Mouse (Mus musculus) gastrocnemius, postnatal 36 days (tissue): ENCODE measurements around the gene Stat6. TPM values are rescaled to one million over a fixed set of nuclear protein-coding genes. Genes with fewer than 3 reads are reported as not detected.

ENCODE experiments used
- DNase-seq, 2 experiments: peaks; one replicate each; pipeline ENCODE4 v3.0.0; 2022
- intact Hi-C: fragments of 180-260 bp; cut with DNase I; formaldehyde crosslinking; loops from one replicate; pipeline ENCODE4 v1.15.1; 2025
- long read RNA-seq, 2 experiments: library from polyadenylated mRNA; stranded (forward); transcript quantifications; one replicate each; pipeline ENCODE4 v2.0.0; 2021
- total RNA-seq, 2 experiments: library from RNA; stranded (reverse); gene quantifications; 2 replicates each; pipeline ENCODE4 v1.2.3; 2021

Gene Stat6
- 10 to 100 TPM; 15.4 to 15.5 TPM for total RNA-seq
- long read RNA-seq, experiment 1, partial matches to known transcripts: 3 of 8 reads
- long read RNA-seq, experiment 1, other reads (novel, unspliced or antisense): 2 of 8 reads
- long read RNA-seq, experiment 2, partial matches to known transcripts: 2 of 7 reads
- long read RNA-seq, experiment 2, other reads (novel, unspliced or antisense): 2 of 7 reads

DNA sequence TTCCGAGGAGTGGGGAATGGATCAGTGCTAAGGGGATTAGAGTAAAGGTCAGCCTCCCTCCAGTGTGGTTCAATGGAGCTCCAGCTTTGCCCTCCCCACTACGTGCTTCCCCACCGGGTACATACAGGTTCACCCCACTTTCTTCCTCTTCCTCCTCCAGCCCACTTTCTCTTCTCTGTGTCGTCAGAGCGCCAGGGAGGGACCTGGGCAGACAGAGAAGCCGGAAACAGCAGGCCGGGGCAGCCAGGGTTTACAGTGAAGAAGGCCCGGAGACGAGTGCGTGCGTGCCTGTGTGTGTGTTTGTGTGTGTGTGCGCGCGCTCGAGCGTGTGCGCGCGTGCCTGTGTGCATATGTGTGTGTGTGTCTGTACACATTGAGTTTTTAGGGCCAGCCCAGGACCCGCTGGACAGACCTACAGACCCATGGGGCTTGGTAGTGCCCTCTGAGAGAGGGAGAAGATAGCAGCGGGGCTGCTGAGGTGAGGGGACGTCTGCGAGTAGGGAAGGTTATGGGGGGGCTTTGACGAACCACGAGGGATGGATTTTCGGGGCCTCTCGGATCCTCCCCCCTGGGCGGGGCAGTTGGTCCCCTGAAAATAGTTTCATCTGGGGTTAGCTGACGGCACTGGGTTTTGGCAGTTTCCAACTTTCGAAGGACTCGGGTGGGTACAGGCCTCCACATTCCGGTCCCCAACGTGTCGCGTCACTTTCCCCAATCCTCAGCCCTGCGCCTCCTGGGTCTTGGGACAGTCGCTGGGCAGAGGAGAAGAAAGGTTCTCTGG is at the start of gene Stat6:
TSS of gene Stat6 (plus strand) at position 215 of the 781 bp plus-strand sequence.
- peak; percentile 71 for DNase-seq
- intact Hi-C loops: loop anchor here (2.0 to 10.0 kb wide), 4 partner anchors 20 to 294 kb away; partner anchors contain the start of gene Zbtb39

DNA sequence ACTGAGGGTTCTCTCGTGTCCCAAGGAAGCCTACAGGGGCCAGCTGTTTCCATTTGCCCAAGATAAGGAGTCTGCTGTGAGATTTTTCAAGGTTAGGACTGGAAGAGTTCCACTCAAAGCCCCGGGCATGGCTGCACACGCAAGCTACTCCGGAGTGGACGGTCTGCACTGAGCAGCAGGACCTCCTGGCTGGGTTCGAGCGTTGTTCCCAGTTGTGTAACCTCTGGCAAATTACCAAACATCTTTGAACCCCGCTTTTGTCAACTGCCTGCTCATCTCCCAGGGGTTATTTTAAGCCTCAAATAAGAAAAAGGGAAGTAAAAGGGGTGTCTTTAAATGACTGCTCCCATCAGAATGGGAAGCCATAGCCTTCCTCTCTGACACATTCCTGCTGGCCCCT is 48.4 kb upstream of the Stat6 start:
- intact Hi-C loops: no loop called here
- no peak for DNase-seq

DNA sequence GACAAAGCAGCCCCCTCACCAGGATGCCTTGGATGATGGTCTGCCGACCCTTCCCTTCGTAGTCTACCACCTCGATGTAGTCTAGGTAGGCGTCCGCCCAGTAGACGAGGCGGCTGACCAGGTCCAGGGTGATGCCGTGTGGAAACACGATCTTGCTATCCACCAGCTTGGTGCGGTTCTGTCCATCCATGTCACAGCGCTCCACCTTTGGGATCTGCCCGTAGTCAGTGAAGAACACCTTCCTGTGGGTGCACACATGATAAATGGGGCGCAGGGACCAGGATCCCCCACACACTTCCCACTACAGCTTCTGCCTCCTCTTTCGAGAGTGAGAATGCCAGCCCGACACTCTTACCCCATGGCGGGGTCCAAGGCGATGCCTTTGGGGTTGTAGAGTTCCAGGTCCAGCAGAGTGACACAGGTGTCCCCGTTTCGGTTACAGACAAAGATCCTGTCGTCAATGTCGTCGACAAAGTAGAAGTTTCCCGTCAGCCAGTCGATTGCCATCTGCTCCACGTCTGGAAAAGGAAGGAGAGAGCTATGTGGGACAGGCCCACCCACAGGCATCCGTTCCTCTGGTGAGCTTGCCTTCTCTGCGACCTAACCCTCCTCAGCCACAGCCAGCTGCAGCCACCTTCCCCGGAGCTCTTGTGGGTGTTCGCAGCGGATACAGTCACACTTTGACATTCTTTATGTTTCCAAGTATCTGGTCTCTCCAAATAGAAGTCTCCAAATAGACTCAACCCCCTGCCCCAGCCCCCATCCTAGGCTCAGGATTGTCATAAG is 47.7 kb upstream of the Stat6 start:
- DNase-seq: no peak
- intact Hi-C loops: no loop called here

DNA sequence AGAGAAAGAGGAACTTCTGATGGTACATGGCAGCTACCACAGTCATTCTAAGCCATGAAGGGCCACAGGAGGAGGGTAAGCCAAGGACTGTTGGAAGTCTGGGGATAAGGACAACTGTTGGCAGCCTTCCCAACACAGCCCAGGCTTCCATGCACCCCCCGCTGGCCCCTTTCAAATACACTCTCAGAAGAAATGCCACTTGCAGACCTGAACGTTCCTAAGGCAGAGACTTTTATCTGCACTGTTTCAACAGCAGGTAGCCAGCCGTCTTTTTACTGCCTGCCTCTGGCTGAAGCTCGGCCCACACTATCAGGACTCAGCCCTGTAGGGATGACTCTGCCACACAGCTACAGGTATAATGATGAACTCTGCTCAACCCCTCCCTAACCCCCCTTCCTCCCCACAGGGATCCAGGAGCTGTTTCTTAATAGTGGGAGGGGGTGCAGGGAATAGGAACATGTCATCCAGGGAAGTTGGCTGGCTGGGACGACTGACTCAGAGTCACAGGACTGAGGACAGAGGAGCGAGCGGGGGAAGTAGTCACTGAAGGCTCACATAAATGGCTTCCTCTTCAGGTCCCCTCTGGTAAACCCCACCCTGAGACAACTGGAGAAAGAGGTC is 46.4 kb upstream of the Stat6 start:
- intact Hi-C loops: no loop called here
- no peak for DNase-seq

DNA sequence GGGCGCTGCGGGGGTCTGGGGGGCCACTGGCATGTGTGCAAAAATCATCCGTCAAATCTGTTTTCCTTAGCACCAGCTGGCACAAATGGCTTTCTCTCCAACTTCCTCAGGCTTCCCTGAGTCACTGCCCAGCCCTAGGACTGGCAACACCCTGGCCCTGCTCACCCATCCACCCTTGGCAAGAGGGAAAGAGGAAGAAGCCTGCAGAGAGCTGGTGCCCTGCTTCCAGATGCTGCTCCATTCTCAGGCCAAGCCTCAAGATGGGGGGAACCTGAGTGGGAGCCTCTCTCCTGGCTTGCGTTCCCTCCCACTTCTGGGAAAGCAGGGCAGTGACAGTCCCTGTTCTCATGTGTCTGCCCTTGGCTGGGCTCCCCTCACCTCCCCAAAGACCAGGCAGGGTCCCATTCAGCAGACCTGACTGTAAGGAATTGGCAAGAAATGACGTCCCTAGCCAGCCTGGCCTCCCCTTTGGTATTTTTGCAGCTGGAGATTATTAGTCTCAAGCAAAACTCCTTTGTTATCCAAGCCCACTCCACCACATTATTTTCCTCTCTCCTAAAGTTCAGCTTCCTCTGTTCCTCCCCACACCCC is 45.4 kb upstream of the Stat6 start:
- intact Hi-C loops: no loop called here
- DNase-seq: peak in 1 of 2 experiments; percentile 40

DNA sequence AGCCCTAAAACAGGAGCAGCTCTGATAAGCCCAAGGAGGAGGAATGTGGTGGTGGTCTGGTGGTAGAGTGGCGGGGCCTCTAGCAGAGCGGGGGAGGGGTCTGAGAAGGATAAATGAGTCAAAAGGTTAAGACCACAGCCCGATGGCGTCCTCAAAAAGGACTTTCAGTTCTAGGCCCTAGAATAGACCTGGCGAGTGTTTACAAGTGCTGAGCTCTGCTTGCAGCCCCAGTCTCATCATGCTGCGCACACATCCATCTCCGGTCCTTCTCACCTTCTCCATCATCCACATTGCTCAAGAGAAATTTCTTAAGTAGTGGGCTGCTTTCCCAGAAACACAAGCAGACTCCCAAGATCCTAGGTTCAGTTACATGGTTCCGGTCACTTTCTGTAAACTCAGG is 44.2 kb upstream of the Stat6 start:
- intact Hi-C loops: no loop called here

DNA sequence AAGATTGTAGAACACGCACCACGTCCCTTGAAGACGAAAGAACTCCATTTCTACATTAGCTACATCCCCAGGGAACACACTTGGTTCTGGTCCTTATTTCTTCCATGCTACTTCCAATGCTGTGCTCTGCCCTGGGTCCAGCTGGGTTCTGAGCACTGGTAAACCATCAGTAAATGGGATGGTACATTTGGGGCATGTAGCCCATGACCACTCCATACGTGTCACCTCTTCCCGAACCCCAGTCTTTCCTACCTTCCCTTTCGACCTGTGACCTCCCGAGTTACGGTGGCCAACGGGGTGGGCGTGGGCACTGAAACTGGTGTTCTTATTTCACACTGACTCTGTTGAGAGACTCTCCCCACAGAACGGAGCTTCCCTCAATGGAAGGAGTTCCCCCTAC is 43.5 kb upstream of the Stat6 start:
- intact Hi-C loops: no loop called here
- DNase-seq: peak in 1 of 2 experiments; percentile 17

More for the DNA sequence above, 44.2 kb upstream of the Stat6 start:
- DNase-seq: no peak

DNA sequence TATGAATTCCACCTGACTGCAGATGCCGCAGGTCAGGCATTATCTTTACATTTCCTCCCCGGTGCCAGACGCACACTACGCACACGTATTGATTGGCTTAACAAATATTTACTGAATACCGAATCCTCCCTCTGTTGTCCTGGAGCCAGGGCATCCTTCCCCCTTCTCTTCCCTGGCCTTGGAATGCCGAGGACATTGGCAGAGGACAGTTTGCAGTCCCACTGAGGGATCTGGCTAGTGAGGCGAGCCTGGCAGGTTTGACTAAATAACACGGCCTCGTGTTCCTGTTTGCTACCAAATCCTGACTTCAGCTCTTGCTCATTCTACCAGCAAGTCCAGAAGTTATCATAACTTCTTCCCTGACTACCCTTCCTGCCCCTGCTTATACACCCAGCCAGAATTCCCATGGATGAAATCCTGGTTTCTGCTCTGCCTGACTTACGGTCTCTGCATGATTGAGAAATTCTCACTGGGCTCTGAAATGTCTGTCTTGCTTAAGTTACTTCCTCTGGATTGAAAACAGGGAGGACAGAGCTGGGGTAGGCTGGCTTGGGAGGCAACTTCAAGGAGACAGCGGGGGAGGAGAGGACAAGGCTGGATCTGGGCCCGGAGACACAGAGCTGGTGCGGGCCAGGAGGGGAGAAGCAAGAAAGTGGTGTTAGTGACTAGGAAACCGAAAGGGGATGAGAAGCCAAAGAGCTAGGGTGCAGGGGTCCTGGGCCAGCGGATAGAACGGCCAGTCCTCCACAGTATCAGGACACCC is 42.8 kb upstream of the Stat6 start:
- peak; percentile 60 to 79 for DNase-seq
- intact Hi-C loops: no loop called here

DNA sequence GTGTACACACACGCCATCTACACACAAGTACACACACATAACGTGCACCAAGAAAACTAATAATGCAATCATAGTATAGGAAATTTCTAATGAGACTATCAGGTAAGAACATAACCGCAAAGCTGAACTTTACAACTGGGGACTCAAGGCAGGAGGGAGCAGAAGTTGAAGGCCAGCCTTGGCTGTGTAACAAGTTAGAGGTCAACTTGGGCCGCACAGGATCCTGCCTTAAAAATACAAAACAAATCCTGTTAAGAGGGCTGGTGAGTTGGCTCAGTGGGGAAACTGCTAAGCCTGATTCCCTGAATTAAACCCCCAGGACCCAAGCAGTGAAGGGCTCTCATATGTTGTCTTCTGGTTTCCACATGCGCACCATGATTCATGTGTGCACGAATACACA is 40.6 kb upstream of the Stat6 start:
- intact Hi-C loops: no loop called here
- no peak for DNase-seq

DNA sequence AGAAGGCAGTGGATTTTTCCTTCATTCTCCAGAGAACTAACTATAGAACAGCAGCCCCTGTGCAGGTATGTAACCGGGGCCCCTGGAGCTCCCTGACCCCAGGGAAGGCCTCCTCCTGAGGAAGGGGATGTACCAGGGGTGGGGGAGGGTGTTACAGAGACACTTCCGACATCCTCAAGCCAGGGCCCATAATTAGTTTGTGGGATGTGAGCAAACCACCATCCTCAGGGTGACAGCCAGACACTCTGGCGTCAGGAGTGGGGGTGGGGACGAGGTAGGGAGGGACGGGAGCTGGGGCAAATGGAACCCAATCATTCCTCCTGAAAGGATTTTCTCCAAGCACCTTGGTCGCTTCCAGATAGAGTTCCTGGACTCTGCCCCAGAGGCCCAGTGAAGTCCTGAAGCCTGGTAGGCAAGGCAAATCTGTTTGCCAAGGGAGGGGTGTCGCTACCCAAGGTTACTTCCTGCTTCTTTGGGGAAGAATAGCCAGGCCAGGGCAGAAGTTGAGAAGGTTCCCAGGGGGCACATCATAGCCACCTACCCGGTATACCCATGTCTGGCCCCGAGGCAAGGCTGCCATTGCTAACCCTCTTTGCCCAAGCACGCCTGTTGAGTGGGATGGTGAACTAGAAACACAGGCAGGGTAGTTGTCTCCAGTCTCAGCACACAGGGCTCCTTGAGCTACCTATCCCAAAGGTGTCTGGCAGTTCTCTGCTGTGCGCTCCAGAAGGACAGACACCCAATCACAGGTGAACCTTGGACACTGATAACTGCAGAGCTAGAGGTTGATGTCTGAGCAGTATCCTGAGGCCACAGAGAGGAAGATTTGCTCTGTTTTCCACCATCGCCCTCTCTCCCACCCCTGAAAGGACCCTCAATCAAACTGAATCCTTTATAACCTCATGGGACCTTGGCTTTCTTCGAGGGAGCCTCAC is 39.1 kb upstream of the Stat6 start:
- intact Hi-C loops: no loop called here
- DNase-seq: no peak

DNA sequence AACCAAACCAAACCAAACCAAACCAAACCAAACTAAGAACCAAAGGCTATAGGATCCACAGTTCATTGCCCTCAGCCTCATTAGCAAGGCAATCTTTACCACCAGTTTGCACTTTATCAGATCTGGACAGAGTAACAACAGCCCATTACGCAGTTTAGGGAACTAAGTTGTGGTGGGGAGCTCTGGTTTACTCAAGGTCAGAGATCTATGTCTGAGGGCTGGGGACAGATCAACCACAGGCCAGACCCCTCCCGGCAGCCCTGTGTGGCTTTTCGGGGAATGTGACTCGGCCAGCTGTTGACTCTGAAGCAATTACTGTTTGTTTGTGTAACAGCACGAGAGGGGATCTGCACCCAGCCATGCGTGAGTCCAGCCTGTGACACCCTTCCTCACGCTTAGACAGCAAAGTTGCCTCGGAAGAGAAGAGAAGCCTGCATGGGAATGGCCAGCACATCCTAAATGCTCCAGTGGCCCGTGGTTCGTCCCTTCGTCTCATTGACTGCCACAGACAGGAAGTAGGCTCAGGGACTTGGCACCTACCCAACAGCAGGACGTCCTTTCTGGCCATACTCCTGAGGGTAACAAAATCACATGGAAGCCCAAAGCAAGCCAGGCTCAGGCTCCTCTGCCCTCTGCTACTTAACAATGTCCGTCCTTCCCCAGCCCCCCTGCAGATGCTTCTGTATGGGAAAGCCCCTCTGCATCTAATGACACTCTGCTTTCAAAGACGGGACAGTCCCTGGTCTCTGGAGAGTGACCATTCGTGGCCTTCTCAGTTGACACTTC is 38.1 kb upstream of the Stat6 start:
- intact Hi-C loops: no loop called here
- DNase-seq: peak in 1 of 2 experiments; percentile 62

DNA sequence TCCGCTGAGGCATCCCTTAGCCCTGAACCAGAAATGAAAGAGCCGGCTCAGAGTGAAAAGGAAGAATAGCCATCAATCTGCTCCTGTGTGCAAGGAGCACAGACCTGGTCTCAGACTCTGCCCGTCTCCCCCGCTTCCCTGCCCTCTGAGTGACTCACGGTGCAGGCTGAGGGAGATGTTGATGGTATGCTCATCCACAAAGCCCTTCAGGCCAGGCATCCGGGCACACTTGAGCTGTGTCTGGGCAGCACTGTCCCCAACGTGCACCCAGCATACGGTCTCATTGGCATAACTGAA is 37.6 kb upstream of the Stat6 start:
- intact Hi-C loops: no loop called here
- DNase-seq: no peak

DNA sequence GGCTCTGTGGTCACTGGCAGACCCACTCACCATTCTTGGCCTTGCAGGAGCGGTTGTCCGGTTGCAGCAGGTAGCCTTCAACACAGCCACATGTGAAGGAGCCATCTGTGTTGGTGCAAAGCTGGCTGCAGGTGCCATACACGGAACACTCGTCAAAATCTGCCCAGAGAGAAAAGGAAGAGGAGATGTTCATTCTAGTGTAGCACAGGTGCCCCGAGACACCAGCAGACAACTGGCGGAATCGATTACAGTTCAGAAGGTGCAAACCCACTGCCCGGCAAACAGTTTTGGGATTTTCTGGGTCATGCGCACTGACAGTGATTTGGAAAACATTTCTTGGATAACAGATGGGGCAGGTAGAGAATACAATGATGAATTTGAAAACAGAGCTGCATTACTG is 37.0 kb upstream of the Stat6 start:
- no peak for DNase-seq
- intact Hi-C loops: no loop called here

DNA sequence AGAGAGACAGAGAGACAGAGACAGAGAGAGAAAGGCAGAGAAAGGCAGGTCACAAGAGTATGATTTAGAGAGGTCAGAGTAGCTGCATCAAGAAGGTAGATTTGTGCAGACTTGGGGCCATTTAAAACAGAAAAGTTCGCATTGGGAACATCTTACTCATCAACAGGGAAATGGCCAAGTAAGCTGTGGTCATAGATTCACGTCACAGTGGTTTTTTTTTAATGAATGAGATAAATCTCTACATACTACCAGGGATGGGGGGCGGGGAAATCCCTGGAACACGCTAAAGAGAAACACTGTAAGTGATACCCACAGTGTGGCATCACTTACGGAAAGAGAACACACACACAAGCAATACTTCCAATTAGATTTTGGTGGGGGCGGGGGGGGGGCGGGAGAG is 35.7 kb upstream of the Stat6 start:
- intact Hi-C loops: no loop called here

DNA sequence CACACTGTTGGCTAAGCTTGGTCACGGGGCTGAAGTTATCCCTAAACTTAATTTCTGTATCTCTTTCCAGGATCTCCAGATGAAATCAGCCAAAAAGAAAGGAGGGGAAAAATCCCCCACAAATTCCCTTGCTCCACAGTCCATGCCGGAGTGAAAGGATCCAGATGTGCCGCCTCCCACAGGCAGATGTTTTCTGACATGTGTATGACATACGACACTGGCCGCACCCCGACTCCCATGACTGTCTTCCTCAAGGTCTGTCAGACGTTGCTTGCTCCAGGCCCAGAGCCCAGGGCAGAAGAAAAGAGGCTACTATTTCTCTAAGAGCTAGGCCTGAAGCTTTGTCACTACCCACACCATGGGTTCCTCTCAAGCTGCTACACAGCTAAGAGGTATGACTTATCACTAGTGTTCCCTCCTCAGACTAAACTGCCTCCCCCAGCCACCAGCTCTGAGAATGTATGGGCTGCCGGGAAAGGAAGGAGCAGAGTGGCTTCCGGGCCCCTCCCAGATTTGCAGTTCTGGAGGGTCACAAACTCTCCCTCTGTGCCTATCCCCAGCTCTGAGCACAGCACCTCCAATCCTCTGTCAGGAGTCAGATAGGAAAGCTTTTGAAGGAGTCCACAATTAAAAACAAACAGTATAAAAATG is 33.2 kb upstream of the Stat6 start:
- no peak for DNase-seq
- intact Hi-C loops: no loop called here

More for the DNA sequence above, 35.7 kb upstream of the Stat6 start:
- DNase-seq: no peak

DNA sequence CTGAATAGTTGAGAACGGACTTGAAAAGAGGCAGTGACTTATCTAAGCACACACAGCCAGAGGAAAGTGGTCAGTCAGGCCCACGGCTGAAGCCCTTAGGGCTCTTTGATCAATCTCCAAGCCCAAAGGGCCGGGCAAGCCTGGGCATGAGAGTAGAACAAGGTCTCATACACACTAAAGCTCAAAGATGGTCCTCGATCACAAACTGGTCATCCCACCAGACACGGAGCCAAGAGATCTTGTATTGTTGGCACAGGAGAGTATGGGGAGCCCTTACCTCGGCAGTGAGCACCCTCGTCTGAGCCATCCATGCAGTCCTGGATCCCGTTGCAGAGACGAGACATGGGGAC is 32.7 kb upstream of the Stat6 start:
- DNase-seq: no peak
- intact Hi-C loops: no loop called here

DNA sequence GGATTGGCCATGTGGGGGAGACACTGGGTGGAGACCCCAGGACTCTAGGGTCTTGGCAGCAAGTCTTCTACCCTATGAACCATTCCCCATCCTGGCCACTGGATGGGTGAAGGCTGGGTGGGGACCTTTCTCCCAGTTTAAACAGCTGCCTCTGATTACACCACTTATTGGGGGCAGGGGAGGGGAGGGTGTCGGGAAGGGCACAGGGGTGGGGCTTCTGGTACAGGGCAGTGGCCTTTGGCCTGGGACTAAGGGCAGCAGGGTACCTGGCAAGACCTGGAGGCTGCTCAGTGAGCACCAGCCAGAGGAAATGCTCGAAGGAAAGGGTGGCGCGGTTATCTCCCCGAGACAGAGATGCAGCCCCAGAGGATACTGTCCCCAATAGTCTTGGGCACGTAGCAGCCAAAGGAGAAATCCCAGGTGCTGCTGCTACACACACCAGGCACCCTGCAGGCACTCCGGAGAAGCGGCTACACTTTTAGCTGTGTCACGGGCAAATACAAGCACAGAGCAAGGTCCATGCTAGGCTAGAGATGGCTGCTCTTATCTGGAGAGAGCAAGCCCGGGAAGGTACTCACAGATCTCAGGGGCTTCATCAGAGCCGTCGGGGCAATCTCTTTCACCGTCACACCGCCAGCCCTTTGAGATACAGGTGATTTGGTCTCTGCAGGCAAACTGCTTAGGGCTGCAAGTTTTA is 30.6 kb upstream of the Stat6 start:
- no peak for DNase-seq
- intact Hi-C loops: no loop called here
